Mouse (Mus musculus) R1 (cell line): ENCODE data around the gene Hist2h2bb.

Source experiments
- DNase-seq: peaks from one replicate; pipeline ENCODE4 v3.0.0-alpha.2; 2018; ENCODE audit warnings: low read depth, low spot score

The Hist2h2bb gene

DNA sequence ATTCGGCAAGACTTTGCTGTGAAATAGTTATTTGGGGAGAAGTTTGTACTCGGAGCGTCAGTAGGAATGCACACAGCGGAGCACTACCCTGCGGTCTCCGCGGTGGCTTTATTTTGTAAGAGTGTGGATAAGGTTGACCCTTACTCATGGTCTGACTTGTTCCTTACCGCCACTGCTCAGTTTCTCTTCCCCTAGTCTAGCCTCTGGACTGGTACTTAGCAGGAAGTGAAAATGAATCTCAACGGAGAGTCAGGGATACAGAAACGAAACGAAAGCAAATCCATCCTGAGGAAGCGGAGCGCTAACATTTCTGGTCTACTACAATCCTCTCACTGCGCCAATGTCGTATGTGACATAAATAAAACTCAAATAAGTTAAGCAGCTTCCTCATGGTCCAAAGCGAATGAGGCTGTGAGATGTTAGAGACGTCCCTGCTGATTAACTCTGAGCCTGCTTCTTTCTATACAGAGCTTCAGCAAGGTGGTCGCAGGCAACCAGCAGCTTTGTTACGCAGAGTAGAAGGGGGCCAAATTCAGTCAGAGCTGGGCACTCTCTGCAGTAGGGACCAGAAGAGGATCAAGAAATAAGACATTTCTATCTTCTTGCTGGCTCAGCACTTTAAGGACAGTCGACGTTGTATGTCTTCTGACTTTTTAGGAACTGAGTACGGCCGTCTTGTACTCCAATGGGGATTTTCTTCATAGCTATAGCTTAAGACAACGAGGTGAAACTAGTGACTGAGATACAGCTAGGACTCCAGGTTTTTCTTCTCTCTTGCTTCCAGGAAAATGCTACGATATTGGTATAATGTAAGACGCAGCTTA, 31.4 kb downstream of the Hist2h2bb start:
- no peak for DNase-seq

DNA sequence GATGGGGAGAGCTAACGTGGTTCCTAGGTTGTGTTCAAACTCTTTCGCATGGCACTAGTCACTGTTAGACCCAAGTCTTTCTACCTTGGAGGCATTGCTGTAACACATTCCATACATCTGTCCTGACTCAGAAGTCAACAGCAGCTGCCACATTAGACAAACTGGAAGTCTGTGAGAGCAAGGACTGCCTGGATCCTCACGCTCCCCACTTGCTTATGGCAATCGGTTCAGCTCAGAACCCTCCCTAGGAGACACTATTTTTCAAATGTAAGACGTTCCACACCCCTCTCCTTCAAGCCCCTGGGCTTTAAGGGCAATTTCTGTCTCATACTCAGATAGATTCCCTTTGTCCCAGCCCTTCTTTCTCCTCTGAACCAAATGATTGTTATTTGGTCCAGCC, 32.5 kb downstream of the Hist2h2bb start:
- DNase-seq, result no peak

DNA sequence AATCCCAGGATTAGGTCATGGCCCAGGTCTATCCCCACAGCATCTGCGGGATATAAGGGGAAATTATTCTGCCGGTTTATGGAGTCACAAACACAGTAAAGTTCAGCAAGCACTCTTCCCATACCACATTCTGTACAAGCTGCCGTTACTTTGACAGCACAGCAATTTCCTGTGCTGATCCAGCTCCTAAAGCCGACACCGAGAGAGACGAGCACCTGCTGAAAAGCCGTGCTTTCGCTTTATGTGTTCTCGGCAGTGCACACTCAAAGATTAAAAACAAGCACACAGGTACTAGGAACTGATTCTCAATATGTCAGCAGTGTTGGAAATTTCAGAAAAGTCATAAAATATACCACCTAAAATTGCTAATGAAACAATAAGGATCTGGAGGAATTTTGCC, 37.0 kb downstream of the Hist2h2bb start:
- no peak for DNase-seq

DNA sequence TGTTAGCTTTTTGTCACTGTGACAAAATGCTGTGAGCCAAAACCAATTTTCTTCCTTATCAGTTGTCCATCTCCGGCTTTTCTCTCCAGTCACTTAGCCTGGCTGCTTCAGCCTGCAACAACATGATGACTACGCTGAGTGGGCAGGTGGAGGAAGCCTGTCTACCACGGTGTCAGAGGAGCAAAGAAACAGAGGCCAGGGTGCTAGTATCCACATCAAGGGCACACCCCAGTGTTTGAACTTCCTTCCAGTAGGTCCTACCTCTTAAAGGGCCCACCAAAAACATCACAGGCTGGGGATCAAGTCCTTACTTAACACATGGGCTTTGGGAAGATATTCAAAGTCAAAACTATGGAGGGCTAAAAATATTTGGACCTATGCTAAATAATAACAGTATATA, 39.9 kb downstream of the Hist2h2bb start:
- no peak for DNase-seq

DNA sequence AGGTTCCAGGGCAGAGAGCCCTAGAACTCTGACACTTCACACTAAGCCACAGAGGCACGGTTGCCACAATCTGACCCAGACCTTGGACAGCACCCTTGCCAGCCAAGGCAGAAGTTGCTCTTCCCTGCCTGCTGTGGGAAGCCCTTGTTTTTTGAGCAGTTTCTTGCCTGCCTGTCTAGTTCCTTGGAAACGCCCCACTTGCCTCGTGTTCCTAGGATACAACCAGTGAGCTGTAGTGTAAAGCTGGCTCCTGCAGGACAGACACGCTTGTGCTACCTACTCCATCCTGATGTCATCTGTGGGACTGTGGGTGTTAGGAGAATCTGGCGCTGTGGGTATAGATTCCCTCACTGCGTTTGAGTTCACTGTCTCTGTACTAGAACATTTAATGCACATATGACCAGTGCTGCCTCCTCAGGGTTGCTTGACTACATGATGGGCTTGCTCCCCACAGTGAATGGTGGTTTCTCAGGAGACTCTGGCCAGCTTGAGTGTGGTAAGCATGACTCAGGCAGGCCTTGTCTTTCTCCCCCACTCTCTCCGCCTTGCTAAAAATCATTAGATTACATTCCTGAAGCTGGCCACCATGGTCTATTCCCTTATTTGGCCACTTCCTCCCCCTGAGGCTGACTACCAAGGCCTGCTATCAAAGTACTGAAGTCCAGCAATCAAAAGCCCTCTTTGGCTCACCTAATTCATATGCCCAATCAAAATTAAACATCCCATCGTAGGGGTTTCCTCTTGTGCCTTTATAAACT, 43.0 kb downstream of the Hist2h2bb start:
- DNase-seq, result peak; percentile 88
